Mouse (Mus musculus) ovary, postnatal 36 days (tissue): ENCODE measurements around the gene Snapc2.
A peak's percentile ranks its signal among the peaks of the same experiment; 100 is the strongest.

ENCODE experiments used
- DNase-seq: peaks from one replicate; pipeline ENCODE4 v3.0.0; 2022; ENCODE audit warnings: low spot score, mixed read lengths

Snapc2 gene

DNA sequence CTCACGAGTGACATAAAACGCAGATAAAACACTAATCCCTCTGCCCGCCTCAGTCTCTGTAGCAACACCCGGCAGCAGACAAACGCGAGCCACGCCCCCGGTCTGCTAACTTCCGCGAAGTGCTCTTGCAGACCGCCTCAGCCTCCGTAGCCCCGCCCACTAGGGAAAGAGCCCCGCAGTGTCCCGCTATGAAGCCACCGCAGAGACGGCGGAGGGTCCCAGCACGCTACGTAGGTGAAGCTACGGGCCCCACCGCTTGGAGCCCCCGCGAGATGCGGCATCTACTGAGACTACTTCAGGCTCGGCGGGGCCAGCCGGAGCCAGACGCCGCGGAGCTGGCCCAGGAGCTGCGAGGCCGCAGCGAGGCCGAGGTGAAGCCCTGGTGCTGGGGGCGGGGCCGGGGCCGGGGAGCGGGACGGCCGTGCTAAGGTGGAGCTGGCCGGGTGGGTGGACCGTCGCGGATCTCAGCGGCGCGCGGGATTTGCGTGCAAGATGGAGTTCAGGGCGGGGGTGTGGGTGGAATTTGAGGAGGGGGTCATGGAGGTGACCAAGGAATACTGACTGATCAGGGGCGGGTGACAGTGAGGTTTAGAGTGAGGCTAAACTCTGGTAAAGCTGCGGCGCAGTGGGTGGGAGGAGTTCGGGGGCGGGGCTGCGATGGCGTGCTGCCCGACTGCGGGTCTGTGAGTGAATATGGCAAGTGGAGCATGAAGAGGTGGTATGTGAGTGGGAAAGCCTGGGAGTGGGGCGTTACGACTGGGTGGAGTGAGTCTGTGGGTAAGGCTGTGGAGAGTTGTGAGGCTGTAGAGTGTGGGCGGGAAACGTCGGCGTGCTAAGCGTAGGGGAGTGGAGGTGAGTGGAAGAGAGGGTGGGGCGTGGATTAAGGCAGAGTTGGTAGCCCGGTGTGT, at the start of gene Snapc2:
TSS of gene Snapc2 (plus strand) at position 147 of the 908 bp plus-strand sequence.
- DNase-seq = peak; percentile 94

DNA sequence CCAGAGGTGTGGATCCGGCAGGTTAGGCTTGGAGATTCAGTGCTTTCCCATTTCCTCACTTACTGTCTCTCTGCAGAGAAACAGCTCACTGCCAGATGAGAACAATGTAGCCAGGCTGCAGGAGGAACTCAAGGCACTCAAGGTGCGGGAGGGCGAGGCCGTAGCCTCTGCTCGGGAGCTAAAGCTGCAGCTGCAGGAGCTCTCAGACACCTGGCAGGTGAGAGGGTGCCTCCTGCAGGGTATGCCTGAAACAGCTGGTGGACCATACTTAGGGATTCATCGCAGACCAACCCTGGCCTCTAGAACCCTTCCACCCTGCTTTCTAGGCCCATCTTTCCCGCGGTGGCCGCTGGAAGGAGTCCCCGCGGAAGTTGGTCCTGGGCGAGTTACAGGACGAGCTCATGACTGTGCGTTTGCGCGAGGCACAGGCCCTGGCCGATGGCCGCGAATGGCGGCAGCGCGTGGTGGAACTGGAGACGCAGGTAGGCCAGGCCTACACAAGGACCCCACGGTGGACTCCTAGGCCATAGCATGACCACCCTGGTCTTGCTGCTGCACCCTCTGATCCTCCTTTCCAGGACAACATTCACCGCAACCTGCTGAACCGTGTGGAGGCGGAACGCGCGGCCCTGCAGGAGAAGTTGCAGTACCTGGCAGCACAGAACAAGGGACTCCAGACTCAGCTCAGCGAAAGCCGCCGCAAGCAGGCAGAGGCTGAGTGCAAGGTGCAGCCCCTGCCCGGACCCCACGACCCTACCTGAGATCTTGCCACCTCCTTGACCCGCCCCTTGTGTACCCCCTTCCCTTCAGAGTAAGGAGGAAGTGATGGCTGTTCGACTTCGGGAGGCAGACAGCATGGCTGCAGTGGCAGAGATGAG, 47.4 kb upstream of the Snapc2 start:
- no peak for DNase-seq

DNA sequence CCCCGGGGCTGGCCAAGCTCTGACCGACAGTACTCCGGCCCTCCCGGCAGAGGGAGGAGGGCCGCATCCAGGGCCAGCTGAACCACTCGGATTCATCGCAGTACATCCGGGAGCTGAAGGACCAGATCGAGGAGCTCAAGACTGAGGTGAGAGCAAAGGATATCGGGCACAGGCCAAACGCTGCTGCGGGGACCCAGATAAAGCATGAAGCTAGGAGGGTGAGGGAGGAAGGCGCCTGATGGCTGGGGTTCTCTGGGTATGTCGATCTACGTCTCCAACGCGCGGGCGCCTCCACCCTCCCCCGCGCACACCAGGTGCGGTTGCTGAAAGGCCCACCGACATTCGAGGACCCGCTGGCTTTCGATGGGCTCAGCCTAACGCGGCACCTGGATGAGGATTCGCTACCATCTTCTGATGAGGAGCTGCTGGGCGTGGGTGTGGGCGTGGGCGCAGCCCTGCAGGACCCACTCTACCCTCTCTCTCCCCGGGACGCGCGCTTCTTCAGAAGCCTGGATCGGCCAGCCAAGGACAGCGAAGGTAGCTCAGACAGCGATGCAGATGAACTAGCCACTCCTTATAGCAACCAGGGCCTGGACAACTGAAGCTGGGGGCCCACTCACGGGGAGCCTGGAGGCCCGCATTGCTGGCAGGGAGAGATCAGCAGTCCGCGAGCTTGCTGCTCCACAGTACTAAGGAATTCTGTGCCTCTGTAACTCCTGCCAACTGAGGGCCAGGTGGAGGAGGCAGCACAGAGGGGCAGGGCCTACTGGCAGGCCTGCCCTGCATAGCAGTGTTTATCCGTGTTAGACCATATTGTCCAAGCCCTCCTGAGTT, 46.5 kb upstream of the Snapc2 start:
- no peak for DNase-seq

DNA sequence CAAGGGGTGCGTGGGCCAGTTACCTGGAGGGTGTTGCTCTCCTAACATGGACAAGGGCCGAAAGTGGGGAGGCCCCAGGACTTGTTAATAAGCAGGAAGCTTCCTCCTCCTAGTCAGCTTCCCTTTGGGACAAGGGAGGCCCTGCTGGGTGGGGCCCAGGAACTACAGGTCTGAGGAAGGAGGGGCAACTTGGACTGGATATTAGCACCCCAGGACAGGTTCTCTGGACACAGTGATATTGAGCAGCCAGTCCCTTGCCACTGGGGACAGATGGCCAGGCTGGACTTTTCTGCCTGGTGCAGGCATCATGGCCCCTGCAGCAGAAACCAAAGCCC, 45.9 kb upstream of the Snapc2 start:
- DNase-seq = no peak

DNA sequence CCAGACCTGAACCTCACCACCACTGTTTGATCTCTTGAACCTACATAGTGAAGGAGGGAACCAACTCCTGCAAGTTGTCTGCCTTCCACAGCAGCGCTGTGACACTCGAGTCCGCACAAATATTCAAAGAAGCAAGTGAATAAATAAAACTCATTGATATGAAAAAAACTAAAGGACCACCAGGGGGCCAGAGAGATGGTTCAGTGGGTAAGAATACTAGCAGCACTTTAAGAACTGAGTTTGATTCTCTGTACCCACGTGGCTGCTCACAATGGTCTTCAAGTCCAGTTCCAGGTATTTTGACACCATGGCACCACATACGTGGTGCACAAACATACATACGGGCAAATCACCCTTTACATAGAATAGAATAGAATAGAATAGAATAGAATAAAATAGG, 41.8 kb upstream of the Snapc2 start:
- no peak for DNase-seq

DNA sequence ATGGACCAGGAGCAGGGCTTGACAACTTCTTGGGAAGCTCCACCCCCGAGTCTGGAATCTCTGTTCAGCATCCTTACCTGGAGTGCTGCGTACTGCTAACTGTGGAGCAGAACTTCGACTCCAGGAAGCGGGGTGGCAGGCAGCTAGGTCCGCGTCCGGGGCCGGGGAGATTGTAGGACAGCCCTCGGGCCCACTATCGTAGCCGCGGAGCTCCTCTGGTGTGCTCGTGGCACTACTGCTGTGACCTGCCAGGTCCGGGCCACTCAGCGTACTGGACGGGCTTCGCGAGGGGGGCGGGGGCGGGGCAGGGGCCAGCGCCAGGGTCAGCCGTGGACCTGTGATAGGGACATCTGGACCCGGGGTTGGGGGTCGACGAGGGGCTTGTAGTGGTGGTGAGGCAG, 40.1 kb upstream of the Snapc2 start:
- peak; percentile 32 for DNase-seq

DNA sequence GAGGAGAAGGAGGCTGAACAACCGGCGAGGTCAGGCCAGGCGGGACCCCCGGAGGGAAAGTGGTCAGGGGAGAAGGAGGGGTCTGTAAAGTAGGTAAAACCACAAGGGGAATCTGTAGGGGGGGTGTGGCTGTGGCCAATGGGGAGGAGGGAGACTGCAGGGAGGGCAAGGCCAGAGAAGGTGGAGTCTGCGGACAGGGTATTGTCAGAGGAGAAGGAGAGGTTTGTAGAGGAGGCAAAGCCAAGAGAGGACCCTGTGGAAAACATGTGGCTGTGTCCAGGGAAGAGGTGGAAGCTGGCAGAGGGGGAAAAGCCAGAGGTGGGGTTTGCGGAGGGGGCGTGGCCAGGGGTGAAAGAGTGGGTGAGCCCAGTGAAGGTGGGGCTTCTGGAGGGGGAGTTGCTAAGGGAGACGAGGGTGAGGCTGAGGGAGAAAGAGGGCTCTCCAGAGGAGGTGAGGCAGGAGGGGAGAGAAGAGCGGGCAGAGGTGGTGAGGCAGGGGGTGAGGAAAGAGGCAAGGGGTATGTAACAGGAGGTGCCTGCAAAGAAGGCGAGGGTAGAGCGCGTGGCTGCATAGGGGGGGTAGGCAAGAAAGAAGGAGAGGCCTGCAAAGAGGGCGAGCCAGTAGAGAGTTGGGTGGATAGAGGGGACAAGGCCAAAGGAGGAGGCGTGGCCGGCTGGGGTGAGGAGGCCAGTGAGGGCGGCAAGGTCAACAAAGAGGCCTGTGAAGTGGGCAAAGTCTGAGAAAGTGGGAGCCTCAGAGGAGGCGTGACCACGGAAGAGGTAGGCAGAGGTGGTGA, 39.5 kb upstream of the Snapc2 start:
- peak; percentile 79 for DNase-seq

DNA sequence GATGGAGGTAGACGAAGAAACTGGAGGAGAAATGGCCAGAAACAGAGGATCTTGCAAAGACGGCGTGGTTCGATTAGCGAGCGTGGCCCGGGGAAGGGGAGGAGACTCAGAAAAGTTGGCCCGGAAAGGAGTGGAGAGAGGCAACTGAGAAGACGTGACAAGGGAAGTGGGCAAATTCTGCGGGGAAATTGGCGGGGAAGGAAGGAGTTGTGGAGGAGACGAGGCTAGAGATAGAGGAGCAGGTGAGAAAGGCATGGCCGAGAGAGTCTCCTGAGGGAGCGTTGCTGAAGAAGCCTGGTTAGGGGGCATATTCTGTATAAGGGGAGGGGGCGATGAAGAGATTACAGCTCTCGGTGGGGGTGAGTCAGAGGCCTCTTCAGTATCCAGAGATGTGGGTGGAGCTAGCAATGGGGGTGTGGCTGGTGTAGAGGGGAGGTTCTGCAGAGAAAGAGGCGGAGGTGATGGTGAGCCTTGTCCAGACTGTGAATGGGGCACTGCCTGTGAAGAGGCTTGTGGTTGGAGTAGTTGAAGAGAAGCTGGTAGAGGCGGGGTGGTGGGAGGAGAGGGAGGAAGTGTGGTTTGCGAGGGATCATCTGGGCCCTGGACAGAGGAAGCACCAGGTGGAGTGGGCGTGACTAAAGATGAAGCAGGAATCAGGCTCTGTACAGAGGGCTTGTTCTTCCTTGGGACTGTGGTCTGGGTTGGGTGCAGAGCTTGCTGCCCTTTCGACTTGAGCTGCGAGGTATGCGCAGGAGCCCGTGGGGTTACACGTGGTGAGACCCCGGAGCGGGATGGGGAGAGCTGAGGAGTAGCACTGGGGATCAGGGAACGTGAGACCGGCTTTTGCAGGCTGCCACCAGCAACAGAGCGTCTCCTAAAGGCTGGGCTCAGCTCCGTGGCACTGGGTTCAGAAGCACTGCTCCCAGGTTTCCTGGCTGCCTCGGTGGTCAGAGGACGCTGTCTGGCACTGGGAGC, 38.6 kb upstream of the Snapc2 start:
- peak; percentile 57 for DNase-seq

DNA sequence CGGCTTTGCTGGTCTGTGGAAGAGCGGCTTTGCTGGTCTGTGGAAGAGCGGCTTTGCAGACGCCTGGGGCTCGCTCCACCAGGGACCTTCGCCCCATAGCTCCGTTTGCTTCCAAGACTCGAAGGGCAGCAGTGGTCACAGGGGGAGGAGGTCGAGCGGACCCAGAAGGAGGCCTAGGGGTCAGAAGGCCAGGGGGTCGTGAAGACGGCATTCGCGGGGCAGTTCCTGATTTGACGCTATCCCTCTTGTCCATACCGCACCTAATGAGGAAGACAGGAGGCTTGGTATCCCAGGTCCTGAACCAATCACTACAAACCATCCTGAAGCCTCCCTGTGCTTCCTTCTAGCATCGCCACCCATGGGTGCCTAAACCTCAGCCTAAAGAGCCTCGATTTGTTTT, 36.6 kb upstream of the Snapc2 start:
- DNase-seq = no peak

- peak; percentile 41 for DNase-seq
Observed at GRCm38 (mm10) chr8:4216791-4217621, 35.9 kb upstream of the Snapc2 start, which contains the start of gene Prr36. Gene Prr36 (minus strand): TSS chr8:4217459.

- no peak for DNase-seq
Observed at GRCm38 (mm10) chr8:4219617-4220016, 33.3 kb upstream of the Snapc2 start.

DNA sequence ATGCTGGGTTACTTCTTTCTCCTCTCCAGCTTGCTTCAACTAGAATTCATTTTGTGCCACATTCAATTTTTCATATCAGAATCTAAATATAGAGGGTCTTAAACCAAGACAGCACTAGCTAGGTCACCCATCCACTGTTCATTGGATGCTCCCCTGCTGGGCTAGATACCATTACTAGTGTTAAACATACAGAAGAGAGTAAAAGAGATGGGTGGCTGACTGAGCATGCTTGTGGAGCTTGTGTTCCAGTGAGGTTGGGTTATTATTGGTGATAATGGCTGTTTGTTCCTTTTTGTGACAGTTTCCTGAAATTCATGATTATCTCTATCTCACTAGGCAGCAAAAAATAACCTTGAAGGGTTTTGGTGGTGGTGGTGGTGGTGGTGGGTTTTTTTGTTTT, 30.8 kb upstream of the Snapc2 start:
- no peak for DNase-seq

DNA sequence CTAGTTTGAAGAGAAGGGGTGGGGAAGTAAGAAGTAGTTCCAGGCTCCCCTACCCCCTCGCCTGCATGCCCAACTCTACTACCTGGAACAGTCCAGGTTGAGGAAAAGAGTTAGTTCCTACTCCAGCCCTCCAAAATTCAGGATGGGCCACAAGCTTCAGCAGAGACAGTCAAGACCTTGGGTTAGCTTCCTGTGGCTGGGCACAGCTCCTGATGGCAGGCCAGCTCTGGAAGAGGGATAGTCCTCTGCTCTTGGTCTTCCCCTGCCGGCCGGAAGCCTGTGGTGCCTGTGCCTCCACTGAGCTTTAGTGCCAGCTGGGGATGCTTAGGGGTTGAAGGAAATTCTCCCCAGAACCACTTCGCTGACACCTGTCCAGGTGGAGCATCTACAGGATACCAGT, 26.6 kb upstream of the Snapc2 start:
- no peak for DNase-seq

- DNase-seq = peak; percentile 60
Observed at GRCm38 (mm10) chr8:4226739-4227347, 26.0 kb upstream of the Snapc2 start, which contains the start of gene Lrrc8e. Gene Lrrc8e (plus strand): TSS chr8:4226827.

DNA sequence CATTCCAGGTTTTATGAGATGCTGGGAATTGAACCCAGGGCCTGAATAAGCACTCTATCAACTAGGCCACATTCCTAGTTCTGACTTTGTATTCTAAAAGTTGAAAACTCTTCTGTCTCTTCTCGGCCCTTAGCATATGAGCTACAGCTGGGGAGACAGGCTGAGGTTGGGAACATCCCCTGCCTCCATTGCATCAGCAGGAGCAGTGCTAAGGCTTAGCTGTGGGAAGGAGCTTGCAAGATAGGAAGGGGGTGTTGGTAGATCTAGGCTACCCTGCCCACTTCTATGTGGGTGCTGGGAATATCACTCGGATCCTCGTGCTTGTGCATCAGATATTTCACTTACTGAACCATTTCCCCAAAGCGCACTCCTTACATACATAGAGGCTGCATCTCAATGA, 25.0 kb upstream of the Snapc2 start:
- no peak for DNase-seq

DNA sequence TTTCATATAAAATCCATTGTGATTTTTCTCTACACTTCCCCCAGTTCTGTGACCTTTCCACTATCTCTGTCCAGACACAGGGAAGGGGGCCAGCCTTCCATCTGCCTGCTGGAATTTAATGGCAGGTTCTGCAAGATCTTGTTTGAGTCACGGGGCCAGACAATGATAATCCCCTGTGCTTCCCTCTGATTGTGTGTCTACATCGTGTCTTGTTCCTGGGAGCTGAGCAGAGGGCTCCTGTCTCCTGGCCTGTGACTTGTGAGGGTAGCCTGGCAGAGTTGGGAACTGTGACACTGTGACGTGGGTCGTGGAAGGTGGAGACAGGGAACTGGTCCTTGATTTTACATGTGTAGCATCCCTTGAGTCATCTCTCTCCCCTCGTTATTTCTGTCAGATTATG, 23.1 kb upstream of the Snapc2 start:
- no peak for DNase-seq

GRCm38 (mm10) chr8:4230612-4231351, 22.1 kb upstream of the Snapc2 start:
- no peak for DNase-seq
